Mouse (Mus musculus) kidney, embryonic 14.5 days (tissue): ENCODE data around the gene 4930524J08Rik. TPM values are rescaled to one million over a fixed set of nuclear protein-coding genes. Genes with fewer than 3 reads are reported as not detected.

Experiments used
- ATAC-seq: fragments of 200-750 bp; cut with Nextera tagmentation; 2 replicates; pipeline ENCODE4 v1.8.0; 2017; ENCODE audit warnings: moderate number of reproducible peaks, mild to moderate bottlenecking, moderate TSS enrichment, moderate library complexity; ENCODE audit not compliant: low FRiP score, low TSS enrichment
- H3K27ac ChIP-seq: fragments of 300-500 bp; sonication (generic); 2 replicates; pipeline ENCODE4 v1.5.1; 2014; ENCODE audit warnings: low read depth, mild to moderate bottlenecking, low read length, moderate library complexity, mixed read lengths
- H3K27me3 ChIP-seq: fragments of 300-500 bp; sonication (generic); 2 replicates; pipeline ENCODE4 v1.6.1; 2014; ENCODE audit warnings: mild to moderate bottlenecking, low read length; ENCODE audit not compliant: control insufficient read depth, insufficient read depth
- H3K36me3 ChIP-seq: fragments of 300-500 bp; sonication (generic); 2 replicates; pipeline ENCODE4 v1.6.1; 2014; ENCODE audit warnings: low read length, mixed read lengths; ENCODE audit not compliant: control insufficient read depth, insufficient read depth
- H3K4me1 ChIP-seq: fragments of 300-500 bp; sonication (generic); 2 replicates; pipeline ENCODE4 v1.6.1; 2014; ENCODE audit warnings: low read length, mixed read lengths; ENCODE audit not compliant: control insufficient read depth, insufficient read depth
- H3K4me2 ChIP-seq: fragments of 300-500 bp; sonication (generic); replicated peaks from 2 replicates; pipeline ENCODE4 v1.6.1; 2014; ENCODE audit warnings: low read depth, mild to moderate bottlenecking, low read length
- H3K4me3 ChIP-seq: fragments of 300-500 bp; sonication (generic); 2 replicates; pipeline ENCODE4 v1.5.1; 2014; ENCODE audit warnings: mild to moderate bottlenecking, low read length
- H3K9ac ChIP-seq: fragments of 300-500 bp; sonication (generic); 2 replicates; pipeline ENCODE4 v1.6.1; 2014; ENCODE audit warnings: low read depth, mild to moderate bottlenecking, low read length, moderate library complexity
- H3K9me3 ChIP-seq: fragments of 300-500 bp; sonication (generic); 2 replicates; pipeline ENCODE4 v1.6.1; 2016; ENCODE audit warnings: low read length; ENCODE audit not compliant: control insufficient read depth
- WGBS: fragments of 180-500 bp; shearing (Covaris S2); extraction: QIAGEN DNeasy Blood & Tissue Kit; methylation state at CpG from one replicate; pipeline ENCODE4 v1.1.7; 2014; 5-methylcytosine and 5-hydroxymethylcytosine counted together
- polyA plus RNA-seq: library from polyadenylated mRNA; unstranded; fragments of >200 nt; fragmentation: Nextera tagmentation; extraction: Ambion mirVana; gene quantifications from 2 replicates; pipeline ENCODE4 v1.2.1, GENCODE M21; 2014

4930524J08Rik gene
- polyA plus RNA-seq: 2.5 and 4.3 TPM in 2 replicates

- peak within 1 kb of the TSS; percentile 70 for H3K4me2 ChIP-seq
- H3K36me3 ChIP-seq: no peaks in the 10 kb centered on the region
- under 1% methylated on average over 75 of the region's 97 CpGs for WGBS
- H3K27ac ChIP-seq: peak within 1 kb of the TSS; percentile 100
- H3K9me3 ChIP-seq: no peaks in the 10 kb centered on the region
- ATAC-seq: peak; percentile 98
- H3K4me3 ChIP-seq: peak within 1 kb of the TSS; percentile 95
- H3K4me1 ChIP-seq: peaks cover 17% of the 10 kb centered on the region
- no peaks in the 10 kb centered on the region for H3K27me3 ChIP-seq
- peak within 1 kb of the TSS; percentile 99 for H3K9ac ChIP-seq
Observed at GRCm38 (mm10) chr5:99978699-99979442, at the start of gene 4930524J08Rik, which contains the start of gene Hnrnpd. 4930524J08Rik (plus strand) TSS chr5:99979061. Hnrnpd (minus strand) TSS chr5:99978938.

- Histone ChIP-seq H3K36me3 (no peaks in the 10 kb centered on the region), H3K4me2 (no peak overlapping the region), H3K4me1 (no peaks in the 10 kb centered on the region), H3K9me3 (no peaks in the 10 kb centered on the region), H3K4me3 (no peak overlapping the region), H3K27ac (no peak overlapping the region), H3K9ac (no peak overlapping the region), H3K27me3 (no peaks in the 10 kb centered on the region)
- 83% methylated on average over 6 of the region's 6 CpGs for WGBS
- ATAC-seq: no peak
Observed at GRCm38 (mm10) chr5:99931910-99932309, 47.0 kb upstream of the 4930524J08Rik start.

GRCm38 (mm10) chr5:99939440-99939839 lies 39.4 kb upstream of the 4930524J08Rik start:
- WGBS: 77% methylated on average over 3 of the region's 3 CpGs
- no peak for ATAC-seq
- H3K4me1 ChIP-seq: no peaks in the 10 kb centered on the region
- no peak overlapping the region for H3K4me3 ChIP-seq
- H3K27me3 ChIP-seq: no peaks in the 10 kb centered on the region
- no peak overlapping the region for H3K9ac ChIP-seq
- H3K27ac ChIP-seq: no peak overlapping the region
- no peak overlapping the region for H3K4me2 ChIP-seq
- H3K36me3 ChIP-seq: no peaks in the 10 kb centered on the region
- no peaks in the 10 kb centered on the region; the same call in none of the 2 replicates for H3K9me3 ChIP-seq

- H3K9me3 ChIP-seq: peaks cover 6% of the 10 kb centered on the region
- no peak overlapping the region for H3K4me3 ChIP-seq
- no peak overlapping the region for H3K4me2 ChIP-seq
- 79% methylated on average over 10 of the region's 10 CpGs for WGBS
- H3K36me3 ChIP-seq: no peaks in the 10 kb centered on the region
- ATAC-seq: no peak
- no peaks in the 10 kb centered on the region for H3K4me1 ChIP-seq
- no peaks in the 10 kb centered on the region for H3K27me3 ChIP-seq
- no peak overlapping the region for H3K9ac ChIP-seq
- H3K27ac ChIP-seq: no peak overlapping the region
Observed at GRCm38 (mm10) chr5:99941273-99941672, 37.6 kb upstream of the 4930524J08Rik start.

- ATAC-seq: no peak
- 53% methylated on average over 10 of the region's 10 CpGs for WGBS
- H3K27ac ChIP-seq: no peak overlapping the region
Observed at GRCm38 (mm10) chr5:99941776-99942502, 36.9 kb upstream of the 4930524J08Rik start.

GRCm38 (mm10) chr5:99952513-99952912 lies 26.3 kb upstream of the 4930524J08Rik start:
- ATAC-seq: no peak
- no peaks in the 10 kb centered on the region for H3K4me1 ChIP-seq
- H3K9ac ChIP-seq: no peak overlapping the region
- peaks cover 4% of the 10 kb centered on the region; the same call in 1 of the 2 replicates for H3K36me3 ChIP-seq
- no peaks in the 10 kb centered on the region for H3K27me3 ChIP-seq
- H3K27ac ChIP-seq: no peak overlapping the region
- H3K4me2 ChIP-seq: no peak overlapping the region
- 87% methylated on average over 5 of the region's 5 CpGs for WGBS
- no peak overlapping the region for H3K4me3 ChIP-seq
- no peaks in the 10 kb centered on the region for H3K9me3 ChIP-seq

More at GRCm38 (mm10) chr5:99941776-99942502, 36.9 kb upstream of the 4930524J08Rik start:
- no peak overlapping the region for H3K9ac ChIP-seq
- no peak overlapping the region for H3K4me2 ChIP-seq
- no peaks in the 10 kb centered on the region for H3K4me1 ChIP-seq
- peaks cover 6% of the 10 kb centered on the region for H3K9me3 ChIP-seq
- H3K27me3 ChIP-seq: no peaks in the 10 kb centered on the region
- no peak overlapping the region for H3K4me3 ChIP-seq
- no peaks in the 10 kb centered on the region for H3K36me3 ChIP-seq

GRCm38 (mm10) chr5:99953883-99954282 lies 25.0 kb upstream of the 4930524J08Rik start:
- 64% methylated on average over 1 of the region's 1 CpGs for WGBS
- Histone ChIP-seq H3K9me3 (no peaks in the 10 kb centered on the region), H3K4me1 (no peaks in the 10 kb centered on the region), H3K4me3 (no peak overlapping the region), H3K36me3 (peaks cover 11% of the 10 kb centered on the region; the same call in 1 of the 2 replicates), H3K9ac (no peak overlapping the region), H3K4me2 (no peak overlapping the region), H3K27me3 (no peaks in the 10 kb centered on the region), H3K27ac (no peak overlapping the region)
- no peak for ATAC-seq

- H3K4me3 ChIP-seq: no peak overlapping the region
- ATAC-seq: no peak
- H3K36me3 ChIP-seq: peaks cover 53% of the 10 kb centered on the region
- no peak overlapping the region for H3K4me2 ChIP-seq
- H3K9ac ChIP-seq: no peak overlapping the region
- no peaks in the 10 kb centered on the region for H3K9me3 ChIP-seq
- no peak overlapping the region for H3K27ac ChIP-seq
- no peaks in the 10 kb centered on the region for H3K27me3 ChIP-seq
- no peaks in the 10 kb centered on the region for H3K4me1 ChIP-seq
- WGBS: 96% methylated on average over 1 of the region's 1 CpGs
Observed at GRCm38 (mm10) chr5:99958666-99959065, 20.2 kb upstream of the 4930524J08Rik start.
